Mouse (Mus musculus): ENCODE measurements at regions not wholly inside any gene's neighbourhood (a gene's known extent, or its start where the extent isn't known, plus 50 kb on each side); places are given as distances from the start of the nearest gene placed in this dataset.

DNA sequence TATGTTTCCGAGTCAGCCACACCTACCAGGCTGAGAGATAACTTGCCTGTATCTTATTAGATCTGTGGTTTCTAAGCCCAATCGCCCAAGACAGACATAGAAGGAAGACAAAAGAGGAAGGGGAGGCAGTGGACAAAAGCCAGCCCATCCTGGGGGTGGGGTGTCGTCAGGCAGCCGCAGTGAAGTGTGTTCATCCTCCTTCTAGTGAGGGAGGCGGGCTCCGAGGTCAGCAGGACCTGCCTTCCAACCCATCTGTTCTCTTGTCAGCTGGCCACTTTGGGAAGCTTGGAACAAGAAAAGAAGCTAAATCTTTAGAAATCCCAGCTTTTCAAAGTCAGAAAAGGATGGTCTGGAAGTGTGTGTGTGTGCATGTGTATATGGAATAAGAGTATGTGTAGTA is 228.7 kb upstream of the Kazn start:
- TF ChIP-seq POLR2A (IDR thresholded peaks at IDR 0.05; ENCODE audit: insufficient read depth, low read length), result no peak
- TF ChIP-seq CTCF (IDR thresholded peaks at IDR 0.05; ENCODE audit: low read depth, low read length), result no peak
- TF ChIP-seq EP300 (IDR thresholded peaks at IDR 0.05; ENCODE audit: insufficient read depth, low read depth, low read length), result no peak
